Mouse (Mus musculus): Measurements from ENCODE around the gene Col6a6.
"Not testable (repeated sequence)": the region's sequence is repeated elsewhere in the genome, so short reads cannot be mapped to it uniquely, and the experiment has no call there.

Gene Col6a6

GRCm38 (mm10) chr9:105827791-105828385 lies at the start of gene Col6a6:
Col6a6 (minus strand) TSS chr9:105828160.
- DNase-seq = no peak

GRCm38 (mm10) chr9:105876124-105876523 lies 48.2 kb upstream of the Col6a6 start:
- no peak for DNase-seq

DNA sequence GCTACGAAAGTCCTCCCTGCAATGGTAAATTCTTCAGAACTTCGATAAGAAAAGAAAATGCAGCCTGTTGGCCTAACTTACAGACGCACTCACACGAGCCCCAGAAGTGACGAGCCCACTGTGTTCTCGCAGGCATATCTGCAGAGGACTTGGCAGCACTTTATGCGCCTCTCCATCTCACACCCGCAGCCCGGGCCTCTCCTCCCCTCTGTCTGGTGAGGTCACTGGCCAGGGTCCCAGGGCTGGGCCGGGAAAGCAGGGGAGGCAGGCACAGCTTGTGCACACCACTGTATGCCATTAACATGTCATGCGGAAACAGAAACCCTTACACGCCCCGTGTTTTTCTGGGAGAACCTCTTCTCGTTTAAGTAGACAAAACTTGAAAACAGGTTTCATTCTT lies 43.7 kb upstream of the Col6a6 start:
- no peak for DNase-seq

GRCm38 (mm10) chr9:105857773-105858172 lies 29.8 kb upstream of the Col6a6 start:
- peak; percentile 30 for DNase-seq

DNA sequence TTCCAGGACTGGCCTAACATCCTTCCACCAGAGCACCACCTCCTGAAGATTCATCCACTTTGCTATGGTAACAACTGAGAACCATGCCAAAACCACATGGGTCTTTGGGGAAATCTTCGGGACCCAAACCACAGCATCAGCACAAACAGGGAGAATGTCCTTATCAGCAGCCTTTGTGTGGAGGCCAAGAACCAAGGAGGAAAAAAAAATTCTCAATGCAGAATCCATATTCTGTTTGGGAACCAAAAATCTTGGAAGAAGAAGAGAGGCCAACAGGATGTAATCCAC lies 24.8 kb upstream of the Col6a6 start:
- DNase-seq = no peak

DNA sequence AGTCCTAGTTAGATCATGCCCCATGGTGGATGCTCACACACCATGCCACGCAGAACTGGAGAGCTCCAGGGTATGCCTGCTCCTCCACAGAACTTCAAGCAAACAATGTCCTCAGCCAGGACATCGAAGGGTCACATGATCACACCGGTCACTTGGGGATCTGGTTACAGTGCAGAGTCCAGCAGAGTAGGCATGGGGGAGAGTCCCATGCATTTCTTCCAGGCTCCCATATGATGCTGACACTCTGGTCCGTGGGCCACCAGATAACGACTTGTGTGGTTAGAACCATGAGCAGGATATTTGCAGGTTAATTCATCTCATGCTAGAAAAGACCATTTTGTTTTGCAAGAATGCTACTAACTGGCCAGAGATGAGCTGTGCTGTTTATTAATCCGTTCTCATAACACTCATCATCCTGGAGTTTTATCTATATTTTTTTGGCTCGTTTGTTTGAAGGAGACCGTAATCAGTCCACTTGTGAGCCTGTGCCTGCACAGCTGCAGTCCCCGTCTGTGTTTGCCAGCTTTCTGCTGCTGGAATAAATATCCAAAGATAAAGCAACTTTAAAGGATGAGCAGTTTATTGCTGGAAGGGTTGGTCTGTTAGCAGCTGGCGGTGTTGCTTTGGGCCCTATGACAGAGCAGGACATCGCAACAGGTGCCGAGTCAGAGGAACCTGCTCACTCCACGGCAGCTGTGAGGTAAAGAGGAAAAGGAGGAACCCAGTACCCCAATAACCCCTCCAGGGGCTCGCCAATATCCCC lies 24.2 kb upstream of the Col6a6 start:
- DNase-seq = no peak

DNA sequence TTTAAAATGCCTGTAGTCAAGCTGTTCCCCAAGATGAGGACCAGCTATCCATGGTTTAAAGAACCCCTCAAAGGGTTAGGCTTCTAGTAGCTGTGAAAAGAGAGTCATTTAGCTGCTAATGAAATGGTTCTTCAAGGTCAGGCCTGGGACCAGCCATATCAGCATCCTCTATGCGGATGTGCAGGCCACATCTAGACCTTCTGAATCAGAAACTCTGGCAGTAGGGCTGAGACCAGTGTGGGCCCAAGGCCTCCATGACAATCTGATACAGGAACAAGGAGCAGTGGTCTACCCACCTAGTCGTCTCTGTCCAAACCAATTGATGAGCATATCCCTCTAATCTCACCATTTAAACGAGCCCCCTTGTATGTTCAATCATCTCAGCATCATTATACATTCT lies 23.1 kb upstream of the Col6a6 start:
- DNase-seq = no peak

- no peak for DNase-seq
These were observed 20.4 kb upstream of the Col6a6 start for GRCm38 (mm10) chr9:105848396-105848795.

DNA sequence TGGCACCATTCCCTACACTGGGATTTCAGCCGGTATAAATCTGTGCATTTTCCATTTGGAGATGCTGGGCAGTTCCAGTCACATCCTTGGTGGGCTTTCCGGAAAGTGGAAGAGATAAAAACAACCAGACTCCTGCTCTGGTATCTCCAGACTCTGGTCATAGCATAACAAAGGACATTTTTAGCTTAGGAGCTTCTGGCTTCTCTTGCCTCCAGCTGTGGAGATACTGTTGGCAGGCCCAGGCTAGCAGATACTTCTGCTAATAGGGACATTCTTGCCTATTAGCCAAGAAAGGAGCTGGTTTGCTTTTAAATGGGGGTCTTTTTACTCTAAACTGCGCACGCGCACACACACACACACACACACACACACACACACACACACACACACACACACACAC lies 19.3 kb upstream of the Col6a6 start:
- DNase-seq = no peak

GRCm38 (mm10) chr9:105841386-105841785 lies 13.4 kb upstream of the Col6a6 start:
- DNase-seq = not testable (repeated sequence)

DNA sequence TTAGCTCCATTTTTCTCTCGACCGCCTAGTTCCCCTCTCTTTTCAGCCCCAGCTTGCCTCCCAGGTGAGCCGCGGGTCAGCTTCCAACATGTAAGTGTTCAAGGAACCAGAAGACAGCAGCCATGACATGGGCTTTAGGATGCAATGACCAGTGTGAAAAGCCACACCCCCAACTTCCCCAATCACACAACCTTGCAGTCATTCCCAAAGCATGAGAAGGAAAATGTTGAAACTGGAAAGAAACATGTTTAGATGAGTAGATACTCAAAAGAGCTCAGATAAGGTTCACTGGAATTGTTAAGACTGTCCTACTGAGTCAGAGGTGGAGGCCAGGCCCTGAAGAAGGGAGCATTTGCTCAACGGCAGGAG lies 11.2 kb upstream of the Col6a6 start:
- DNase-seq = no peak

DNA sequence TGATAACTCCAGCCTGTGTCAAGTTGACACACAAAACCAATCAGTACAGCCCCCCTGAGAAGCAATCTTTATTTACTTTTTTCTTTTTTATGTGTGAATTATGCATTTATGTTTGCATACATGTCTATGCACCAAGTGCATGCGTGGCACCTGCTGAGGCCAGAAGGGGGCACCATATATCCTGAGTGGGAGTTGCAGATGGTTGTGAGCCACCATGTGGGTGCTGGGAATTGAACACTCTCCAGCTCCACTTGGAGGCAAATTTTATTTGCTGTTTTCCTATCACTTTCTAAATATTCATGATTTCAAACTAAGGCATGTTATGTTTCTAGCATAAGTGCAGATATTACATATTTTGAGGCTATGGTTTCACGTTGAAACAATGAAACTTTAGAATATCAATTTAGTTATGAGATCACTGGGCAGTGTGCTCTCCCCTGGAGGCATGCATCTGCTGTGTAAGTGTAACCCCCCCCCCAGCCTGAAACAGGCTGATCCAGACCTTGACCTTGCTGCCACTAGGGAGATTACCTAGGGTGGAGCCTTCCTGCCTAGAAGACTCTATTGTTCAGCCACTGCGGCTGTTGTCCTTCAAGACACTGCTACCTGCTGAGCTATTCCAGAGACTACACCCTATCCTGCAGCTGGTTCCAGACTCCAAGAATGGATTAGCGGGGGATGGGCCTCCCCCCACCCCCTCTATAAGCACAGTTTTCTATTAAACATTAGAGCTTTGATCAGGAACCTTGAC lies 10.6 kb upstream of the Col6a6 start:
- DNase-seq = no peak

DNA sequence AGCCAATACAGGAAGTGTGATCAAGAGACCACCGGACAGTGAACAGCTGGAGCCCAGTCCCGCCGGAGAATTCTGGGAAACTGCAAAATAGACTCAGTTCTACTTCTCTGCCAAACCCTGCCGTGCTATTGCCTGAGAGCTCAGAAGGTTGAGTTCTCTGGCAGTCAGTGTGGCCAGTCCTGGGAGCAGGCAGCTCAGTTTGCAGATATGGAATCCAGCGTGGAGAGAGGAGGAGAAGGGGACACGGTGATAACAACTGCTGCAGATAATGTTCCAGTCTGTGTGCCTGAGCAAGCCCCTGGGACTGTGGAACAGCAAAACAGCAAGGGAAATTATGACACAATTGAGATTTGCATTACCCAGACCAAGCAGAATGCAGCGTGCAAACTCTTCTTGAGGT lies 7.6 kb upstream of the Col6a6 start:
- no peak for DNase-seq

DNA sequence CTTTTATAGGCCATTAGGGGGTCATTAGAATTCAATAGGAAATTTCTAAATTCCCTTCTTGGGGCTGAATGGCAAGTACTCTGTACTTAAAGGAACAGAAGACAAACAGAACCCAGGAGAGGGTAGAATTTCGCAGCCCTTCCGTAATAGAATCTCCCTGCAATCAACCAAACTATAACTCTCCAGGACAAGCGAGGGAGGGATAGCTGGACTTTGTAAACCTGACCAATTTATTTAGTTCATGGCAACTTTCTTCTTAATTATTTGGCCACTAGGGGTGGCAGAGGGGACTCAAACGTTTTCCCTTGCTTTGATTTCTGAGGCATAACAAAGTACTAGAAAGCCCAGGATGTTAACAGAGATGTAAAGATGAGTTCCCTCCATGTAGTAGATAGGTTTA lies 6.8 kb upstream of the Col6a6 start:
- DNase-seq = no peak

DNA sequence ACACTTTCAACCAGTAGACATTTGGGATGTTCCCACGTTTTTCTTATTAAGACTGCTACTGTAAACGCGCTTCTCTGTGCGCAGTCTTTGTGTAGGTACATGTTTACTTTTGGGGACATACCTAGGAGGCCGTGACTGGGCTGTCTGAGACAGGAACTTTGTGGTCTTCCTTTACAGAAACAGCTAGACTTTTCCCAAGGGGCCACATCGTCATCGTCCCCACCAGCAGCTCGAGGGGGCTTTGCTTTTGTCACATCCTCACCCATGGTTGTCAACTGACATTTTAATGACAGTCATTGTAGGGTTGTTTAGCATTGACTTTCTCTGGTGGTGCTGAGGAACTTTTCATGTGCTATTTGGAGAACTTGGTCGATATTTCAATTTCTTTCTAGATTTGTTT lies 3.3 kb upstream of the Col6a6 start:
- no peak for DNase-seq

- DNase-seq = no peak
These were observed 798 bp downstream of the Col6a6 start for GRCm38 (mm10) chr9:105827076-105827647.

- no peak for DNase-seq
These were observed 7.2 kb downstream of the Col6a6 start for GRCm38 (mm10) chr9:105820711-105821110.

- no peak for DNase-seq
These were observed 8.7 kb downstream of the Col6a6 start for GRCm38 (mm10) chr9:105819155-105819709.

DNA sequence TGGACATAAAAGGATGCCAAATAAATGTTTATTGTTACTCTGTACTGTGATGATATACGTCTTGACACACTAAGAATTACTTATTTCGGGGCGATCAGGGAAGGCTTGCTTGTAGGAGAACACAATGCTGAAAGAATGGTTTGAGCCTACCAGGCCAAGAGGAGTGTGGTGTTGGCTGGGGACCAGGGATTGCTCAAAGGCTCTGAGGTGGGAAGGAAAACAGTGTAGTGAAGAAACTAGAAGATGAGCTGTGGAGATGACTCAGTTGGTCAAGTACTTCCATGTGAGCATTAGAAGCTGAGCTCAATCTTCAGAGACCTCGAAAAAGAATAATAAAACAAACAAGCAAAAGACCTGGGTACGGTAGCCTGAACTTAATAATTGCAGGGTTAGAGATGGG lies 13.5 kb downstream of the Col6a6 start:
- no peak for DNase-seq

- no peak for DNase-seq
These were observed 16.5 kb downstream of the Col6a6 start for GRCm38 (mm10) chr9:105811458-105811857.

DNA sequence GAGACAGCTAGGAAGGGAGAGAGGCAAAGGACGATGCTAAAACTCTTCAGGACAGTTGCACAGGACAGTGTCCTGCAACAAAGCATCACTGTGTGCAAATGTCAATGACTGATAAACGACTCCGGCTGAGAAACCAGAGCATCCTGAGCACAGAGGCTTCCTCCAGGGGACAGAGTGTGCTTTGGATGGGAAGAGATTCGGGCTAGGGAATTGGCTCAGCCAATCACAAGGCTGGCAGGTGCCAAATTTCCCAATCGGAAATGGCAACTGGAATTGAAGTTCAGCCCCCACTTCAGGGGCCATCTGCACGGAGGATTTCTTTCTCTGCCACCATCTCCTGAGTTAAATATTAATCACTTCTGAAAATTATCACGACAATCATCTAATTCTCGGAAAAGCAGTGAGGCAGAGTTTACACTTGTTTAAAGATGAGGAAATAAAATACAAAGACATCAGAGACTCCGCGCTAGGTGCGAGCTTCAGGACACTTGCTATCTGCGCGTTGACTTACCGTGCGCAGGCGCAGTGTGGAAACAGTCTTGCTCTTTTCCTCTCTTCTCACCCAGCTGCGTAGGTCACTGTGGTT lies 18.9 kb downstream of the Col6a6 start:
- no peak for DNase-seq

- DNase-seq = no peak
These were observed 24.5 kb downstream of the Col6a6 start for GRCm38 (mm10) chr9:105803416-105803815.

GRCm38 (mm10) chr9:105801463-105801862 lies 26.5 kb downstream of the Col6a6 start:
- no peak for DNase-seq
